Mouse (Mus musculus) stomach, embryonic 16.5 days (tissue): ENCODE data around the gene Rab8a. TPM values are rescaled to one million over a fixed set of nuclear protein-coding genes. Genes with fewer than 3 reads are reported as not detected.
A peak's percentile ranks its signal among the peaks of the same experiment; 100 is the strongest.

Experiments
- ATAC-seq: fragments of 200-750 bp; cut with Nextera tagmentation; 2 replicates; pipeline ENCODE4 v1.8.0; 2017; ENCODE audit warnings: moderate number of reproducible peaks, moderate TSS enrichment; ENCODE audit not compliant: insufficient read depth, low FRiP score
- H3K27ac ChIP-seq: fragments of 300-500 bp; sonication (generic); 2 replicates; pipeline ENCODE4 v1.5.1; 2014; ENCODE audit warnings: low read length
- H3K27me3 ChIP-seq: fragments of 300-500 bp; sonication (generic); 2 replicates; pipeline ENCODE4 v1.6.1; 2014; ENCODE audit warnings: low read length, control low read depth, mixed read lengths; ENCODE audit not compliant: control insufficient read depth, insufficient read depth
- H3K36me3 ChIP-seq: fragments of 300-500 bp; sonication (generic); 2 replicates; pipeline ENCODE4 v1.6.1; 2014; ENCODE audit warnings: low read length; ENCODE audit not compliant: control insufficient read depth, insufficient read depth
- H3K4me1 ChIP-seq: fragments of 300-500 bp; sonication (generic); 2 replicates; pipeline ENCODE4 v1.6.1; 2014; ENCODE audit warnings: low read length, control low read depth, mixed read lengths; ENCODE audit not compliant: control insufficient read depth, insufficient read depth
- H3K4me2 ChIP-seq: fragments of 300-500 bp; sonication (generic); 2 replicates; pipeline ENCODE4 v1.6.1; 2014; ENCODE audit warnings: low read depth, low read length, mixed read lengths
- H3K4me3 ChIP-seq: fragments of 300-500 bp; sonication (generic); replicated peaks from 2 replicates; pipeline ENCODE4 v1.5.1; 2014; ENCODE audit warnings: mild to moderate bottlenecking, low read length
- H3K9ac ChIP-seq: fragments of 300-500 bp; sonication (generic); 2 replicates; pipeline ENCODE4 v1.6.1; 2014; ENCODE audit warnings: low read length
- H3K9me3 ChIP-seq: fragments of 300-500 bp; sonication (generic); replicated peaks from 2 replicates; pipeline ENCODE4 v1.6.1; 2016; ENCODE audit warnings: low read length, control low read depth; ENCODE audit not compliant: control insufficient read depth
- WGBS: fragments of 180-500 bp; shearing (Covaris S2); extraction: QIAGEN DNeasy Blood & Tissue Kit; methylation state at CpG from one replicate; pipeline ENCODE4 v1.1.7; 2014; 5-methylcytosine and 5-hydroxymethylcytosine counted together
- polyA plus RNA-seq: library from polyadenylated mRNA; unstranded; fragments of >200 nt; fragmentation: Nextera tagmentation; extraction: Ambion mirVana; gene quantifications from 2 replicates; pipeline ENCODE4 v1.2.1, GENCODE M21; 2015

The Rab8a gene
- polyA plus RNA-seq, 1 experiment from 2014 or later = 127 TPM

- no peak for ATAC-seq
- no peaks in the 10 kb centered on the region for H3K9me3 ChIP-seq
- H3K27me3 ChIP-seq = no peaks in the 10 kb centered on the region; the same call in 1 of the 2 replicates
- no peak within 1 kb of the TSS for H3K4me2 ChIP-seq
- H3K9ac ChIP-seq = no peak within 1 kb of the TSS
- no peaks in the 10 kb centered on the region for H3K36me3 ChIP-seq
- no peak within 1 kb of the TSS for H3K27ac ChIP-seq
- 69% methylated on average over 4 of the region's 4 CpGs for WGBS
- H3K4me1 ChIP-seq = no peaks in the 10 kb centered on the region
- H3K4me3 ChIP-seq = no peak within 1 kb of the TSS
These were observed 52.5 kb downstream of the Rab8a start, which contains the start of gene Gm11034 for GRCm38 (mm10) chr8:72213536-72213935. Gm11034 (minus strand) TSS chr8:72213636.

- H3K27me3 ChIP-seq = no peaks in the 10 kb centered on the region; the same call in 1 of the 2 replicates
- H3K36me3 ChIP-seq = no peaks in the 10 kb centered on the region
- no peak for ATAC-seq
- H3K9me3 ChIP-seq = no peaks in the 10 kb centered on the region
- no peak overlapping the region for H3K4me3 ChIP-seq
- H3K9ac ChIP-seq = no peak overlapping the region
- H3K27ac ChIP-seq = no peak overlapping the region
- peaks cover under 1% of the 10 kb centered on the region; the same call in 1 of the 2 replicates for H3K4me1 ChIP-seq
- H3K4me2 ChIP-seq = no peak overlapping the region
- 31% methylated on average over 2 of the region's 2 CpGs for WGBS
These were observed 54.1 kb downstream of the Rab8a start for GRCm38 (mm10) chr8:72215060-72215459.

GRCm38 (mm10) chr8:72215871-72216270, 54.9 kb downstream of the Rab8a start:
- WGBS = 33% methylated on average over 1 of the region's 1 CpGs
- H3K4me2 ChIP-seq = no peak overlapping the region
- no peaks in the 10 kb centered on the region for H3K9me3 ChIP-seq
- no peak overlapping the region for H3K9ac ChIP-seq
- no peak for ATAC-seq
- H3K27me3 ChIP-seq = no peaks in the 10 kb centered on the region; the same call in 1 of the 2 replicates
- H3K4me3 ChIP-seq = no peak overlapping the region
- H3K27ac ChIP-seq = no peak overlapping the region
- H3K36me3 ChIP-seq = no peaks in the 10 kb centered on the region
- H3K4me1 ChIP-seq = peaks cover 8% of the 10 kb centered on the region

- peaks cover 11% of the 10 kb centered on the region for H3K36me3 ChIP-seq
- H3K9ac ChIP-seq = no peak overlapping the region
- H3K4me1 ChIP-seq = peaks cover 11% of the 10 kb centered on the region
- peak overlapping the region; percentile 67 for H3K4me3 ChIP-seq
- 0 out of 2 replicates have a peak overlapping the region, but pooled peaks have one; percentile 12 for H3K27ac ChIP-seq
- H3K27me3 ChIP-seq = no peaks in the 10 kb centered on the region; the same call in 1 of the 2 replicates
- peak overlapping the region; percentile 42 for H3K4me2 ChIP-seq
- no peak for ATAC-seq
- H3K9me3 ChIP-seq = no peaks in the 10 kb centered on the region
- WGBS = 72% methylated on average over 9 of the region's 10 CpGs
These were observed 58.0 kb downstream of the Rab8a start for GRCm38 (mm10) chr8:72218781-72219540.

- H3K27me3 ChIP-seq = no peaks in the 10 kb centered on the region; the same call in 1 of the 2 replicates
- peak within 1 kb of the TSS; percentile 81 for H3K4me2 ChIP-seq
- peak within 1 kb of the TSS; percentile 67 for H3K4me3 ChIP-seq
- WGBS = 9% methylated on average over 39 of the region's 39 CpGs
- H3K9ac ChIP-seq = peak within 1 kb of the TSS; percentile 84
- H3K27ac ChIP-seq = peak within 1 kb of the TSS; percentile 70; the same call in 1 of the 2 replicates
- ATAC-seq = peak; percentile 97
- H3K36me3 ChIP-seq = peaks cover 11% of the 10 kb centered on the region
- H3K9me3 ChIP-seq = no peaks in the 10 kb centered on the region
- H3K4me1 ChIP-seq = peaks cover 11% of the 10 kb centered on the region
These were observed 58.8 kb downstream of the Rab8a start, which contains the start of gene Fam32a for GRCm38 (mm10) chr8:72219541-72220363. Fam32a (plus strand) TSS chr8:72219730.

GRCm38 (mm10) chr8:72220758-72221157, 59.8 kb downstream of the Rab8a start:
- peak overlapping the region; percentile 81 for H3K4me2 ChIP-seq
- WGBS = 81% methylated on average over 4 of the region's 4 CpGs
- no peaks in the 10 kb centered on the region for H3K27me3 ChIP-seq
- H3K9me3 ChIP-seq = no peaks in the 10 kb centered on the region
- H3K27ac ChIP-seq = no peak overlapping the region
- H3K4me3 ChIP-seq = peak overlapping the region; percentile 67
- no peak for ATAC-seq
- peaks cover 11% of the 10 kb centered on the region for H3K36me3 ChIP-seq
- H3K9ac ChIP-seq = peak overlapping the region; percentile 84
- peaks cover 11% of the 10 kb centered on the region for H3K4me1 ChIP-seq

DNA sequence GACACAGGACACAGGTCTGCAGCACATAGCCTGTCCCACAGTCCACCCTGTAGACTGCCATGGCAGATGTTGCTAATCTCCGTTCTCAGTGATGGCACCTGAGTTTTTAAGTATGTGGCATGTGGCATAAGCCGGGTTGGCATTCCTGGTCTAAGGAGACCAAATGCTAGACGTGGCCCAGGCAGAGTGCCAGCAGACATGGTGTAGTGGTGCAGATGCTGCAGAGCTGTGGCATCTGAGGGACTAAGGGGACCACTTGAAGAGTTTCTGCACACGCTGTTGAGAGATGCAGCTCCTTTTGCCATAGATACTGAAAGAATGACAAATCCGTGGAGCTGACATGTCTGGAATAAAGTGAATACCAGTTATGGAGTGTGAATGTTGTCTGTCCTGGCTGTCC, 61.7 kb downstream of the Rab8a start:
- Histone ChIP-seq H3K27ac (no peak overlapping the region), H3K36me3 (peaks cover 11% of the 10 kb centered on the region), H3K9me3 (no peaks in the 10 kb centered on the region), H3K4me2 (no peak overlapping the region), H3K9ac (no peak overlapping the region), H3K27me3 (no peaks in the 10 kb centered on the region), H3K4me1 (peaks cover 11% of the 10 kb centered on the region), H3K4me3 (no peak overlapping the region)
- ATAC-seq = no peak
- WGBS = 91% methylated on average over 5 of the region's 5 CpGs
